Mouse (Mus musculus): ENCODE results near the gene Znrf1. TPM values are rescaled to one million over a fixed set of nuclear protein-coding genes. Genes with fewer than 3 reads are reported as not detected.
"Not testable (repeated sequence)": the region's sequence is repeated elsewhere in the genome, so short reads cannot be mapped to it uniquely, and the experiment has no call there.

The Znrf1 gene
- total RNA-seq (2021), result 10 to 100 TPM; 49.9 to 57.5 TPM
- long read RNA-seq, experiment 1, full-length matches to known transcripts, result 60 of 72 reads
- long read RNA-seq, experiment 1, partial matches to known transcripts, result 8 of 72 reads
- long read RNA-seq, experiment 1, other reads (novel, unspliced or antisense), result 4 of 72 reads
- long read RNA-seq, experiment 2, full-length matches to known transcripts, result 51 of 55 reads
- long read RNA-seq, experiment 2, partial matches to known transcripts, result 2 of 55 reads
- long read RNA-seq, experiment 2, other reads (novel, unspliced or antisense), result 2 of 55 reads

DNA sequence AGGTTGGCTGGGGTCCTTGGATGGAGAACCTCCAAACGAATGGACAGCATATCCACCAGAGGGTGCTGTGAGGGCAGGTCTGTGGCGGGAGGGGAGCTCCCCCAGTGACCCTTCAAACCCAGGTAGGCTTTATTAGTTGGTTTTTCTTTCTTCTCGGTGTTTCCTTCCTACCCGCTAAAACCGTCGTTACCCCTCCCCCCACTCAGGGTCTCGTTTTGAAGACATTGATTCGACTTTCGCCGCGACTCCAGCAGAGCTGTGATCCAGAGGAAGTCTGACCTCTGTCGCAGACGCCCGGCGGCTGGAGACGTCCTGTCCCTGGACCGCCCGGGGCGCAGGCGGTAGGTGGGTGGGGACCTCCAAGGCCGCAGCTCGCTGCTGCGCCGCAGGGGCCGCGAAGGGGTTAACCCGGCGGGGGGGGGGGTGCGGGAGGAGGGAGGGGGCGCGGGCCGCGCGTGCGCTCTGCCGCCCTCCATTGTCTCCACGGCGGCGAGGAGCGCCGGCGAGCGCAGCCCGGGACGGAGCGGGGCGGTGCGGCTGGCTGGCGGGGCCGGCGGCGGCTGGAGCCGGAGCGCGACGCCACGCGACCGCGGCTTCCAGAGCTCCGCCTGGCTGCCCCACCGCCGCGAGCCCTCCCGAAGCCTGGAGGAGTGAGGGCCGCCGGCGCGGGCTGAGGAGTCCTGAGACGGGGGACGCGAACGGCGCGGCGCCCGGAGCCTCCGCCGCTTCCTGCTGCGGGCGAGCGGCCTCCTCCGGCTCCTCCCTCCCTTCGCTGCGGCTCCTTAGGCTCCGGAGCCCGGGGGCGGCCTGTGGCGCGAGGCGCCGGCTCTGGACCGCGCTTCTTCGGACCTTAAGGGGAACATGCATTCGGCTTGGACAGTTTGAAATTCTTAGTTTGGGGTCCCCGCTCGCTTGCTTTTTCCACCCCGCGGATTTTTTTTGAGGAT is at the start of gene Znrf1:
Znrf1 (plus strand) TSS at position 67 of the 947 bp plus-strand sequence.
- peak; percentile 80 for DNase-seq

DNA sequence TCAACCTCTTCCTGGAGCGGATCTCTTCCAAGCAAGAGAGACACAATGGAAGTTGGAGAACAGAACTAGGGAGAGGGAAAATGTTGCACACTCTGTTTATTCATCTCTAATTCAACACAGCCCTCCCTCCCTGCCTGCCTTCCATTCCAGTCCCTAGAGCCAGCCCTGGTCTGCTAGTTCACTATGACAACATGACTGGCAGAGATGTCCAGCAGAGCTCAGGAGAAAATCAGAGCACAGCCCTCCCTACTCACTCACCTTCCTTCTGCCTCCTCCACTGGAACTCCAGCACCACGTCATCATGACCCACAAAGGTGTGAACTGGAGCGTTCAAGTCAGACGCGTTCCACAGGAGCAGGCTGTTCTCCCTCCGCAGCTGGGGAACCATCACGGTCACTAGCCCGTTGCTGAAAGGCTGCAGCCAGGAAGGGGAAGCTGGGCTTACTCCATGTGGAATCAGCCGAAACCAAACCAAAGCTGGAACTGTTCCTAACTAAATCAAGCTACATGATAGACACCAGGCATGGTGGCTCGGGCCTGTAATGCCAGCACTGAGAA is 45.8 kb upstream of the Znrf1 start:
- no peak for DNase-seq

DNA sequence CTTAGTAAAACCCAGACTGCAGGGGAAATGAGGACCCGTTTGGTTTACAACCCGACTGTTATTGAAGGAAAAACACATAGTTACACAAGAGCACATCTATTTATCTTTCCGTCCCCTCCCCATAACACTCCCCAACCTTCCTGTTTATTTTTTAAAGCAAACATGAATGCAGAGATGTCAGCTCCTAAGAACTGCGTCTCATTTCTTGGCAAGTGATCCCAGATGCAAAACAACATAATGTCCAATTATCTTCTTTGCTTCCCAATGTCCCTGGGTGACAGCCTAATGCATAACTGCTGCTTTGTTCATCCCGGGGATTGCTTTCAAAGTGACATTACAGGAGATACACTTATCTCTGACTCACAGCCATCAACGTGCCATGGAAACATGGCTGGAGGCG is 44.7 kb upstream of the Znrf1 start:
- DNase-seq, result no peak

GRCm38 (mm10) chr8:111492508-111492907 is 43.4 kb upstream of the Znrf1 start:
- no peak for DNase-seq

GRCm38 (mm10) chr8:111493176-111493575 is 42.7 kb upstream of the Znrf1 start:
- DNase-seq, result no peak

- DNase-seq, result no peak
Observed at GRCm38 (mm10) chr8:111496326-111496725, 39.6 kb upstream of the Znrf1 start.

DNA sequence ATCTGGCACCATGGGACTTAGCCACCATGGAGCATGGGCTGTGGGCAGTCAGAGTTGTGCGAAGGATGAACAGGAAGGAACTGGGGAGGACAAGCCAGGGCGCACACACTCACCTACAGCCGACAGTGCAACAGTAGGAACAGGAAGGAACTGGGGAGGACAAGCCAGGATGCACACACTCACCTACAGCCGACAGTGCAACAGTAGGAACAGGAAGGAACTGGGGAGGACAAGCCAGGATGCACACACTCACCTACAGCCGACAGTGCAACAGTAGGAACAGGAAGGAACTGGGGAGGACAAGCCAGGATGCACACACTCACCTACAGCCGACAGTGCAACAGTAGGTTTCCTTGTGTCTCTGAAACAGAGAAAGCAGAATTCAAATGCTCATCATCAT is 37.6 kb upstream of the Znrf1 start:
- not testable (repeated sequence) for DNase-seq

GRCm38 (mm10) chr8:111501724-111502464 is 34.0 kb upstream of the Znrf1 start:
- no peak for DNase-seq

DNA sequence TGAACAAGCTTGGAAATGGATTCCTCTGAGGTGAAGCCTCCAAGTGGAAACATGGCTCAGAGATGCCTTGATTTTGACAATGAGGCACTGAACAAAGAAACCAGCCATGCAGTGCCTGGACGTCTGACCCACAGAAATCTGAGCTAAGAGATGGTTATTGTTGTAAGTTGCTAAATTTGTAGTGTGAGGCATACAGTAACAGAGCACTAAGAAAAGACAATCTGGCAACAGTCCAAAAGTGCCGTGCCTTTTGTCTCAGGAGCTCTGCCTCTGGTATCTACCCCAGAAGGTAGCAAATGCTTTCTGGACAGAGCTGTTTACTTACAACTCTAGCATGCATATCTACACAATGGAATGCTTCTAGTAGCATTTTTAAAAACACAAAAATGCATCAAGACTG is 27.3 kb upstream of the Znrf1 start:
- no peak for DNase-seq

GRCm38 (mm10) chr8:111509278-111509677 is 26.6 kb upstream of the Znrf1 start:
- no peak for DNase-seq

- no peak for DNase-seq
Observed at GRCm38 (mm10) chr8:111510401-111510800, 25.5 kb upstream of the Znrf1 start.

DNA sequence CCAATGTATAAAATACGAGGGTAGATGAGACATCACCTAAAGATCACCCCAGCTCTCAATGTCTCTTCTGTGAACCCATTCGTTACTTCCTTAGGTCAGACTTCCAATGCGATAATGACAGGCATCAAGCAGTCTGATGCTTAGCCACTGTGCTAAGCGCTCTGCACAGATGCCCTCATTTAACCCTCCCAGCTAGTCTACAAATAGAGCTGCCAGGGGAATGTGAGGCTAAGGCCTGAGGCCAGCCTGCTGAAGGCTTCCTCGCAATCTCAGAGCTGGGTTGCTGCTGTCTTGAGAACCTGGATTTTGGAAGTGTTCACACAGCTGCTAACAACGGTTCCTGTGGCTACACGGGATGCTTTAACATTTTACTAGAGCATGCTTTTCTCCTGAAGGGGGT is 23.0 kb upstream of the Znrf1 start:
- peak; percentile 37 for DNase-seq

- no peak for DNase-seq
Observed at GRCm38 (mm10) chr8:111513446-111513845, 22.5 kb upstream of the Znrf1 start.

DNA sequence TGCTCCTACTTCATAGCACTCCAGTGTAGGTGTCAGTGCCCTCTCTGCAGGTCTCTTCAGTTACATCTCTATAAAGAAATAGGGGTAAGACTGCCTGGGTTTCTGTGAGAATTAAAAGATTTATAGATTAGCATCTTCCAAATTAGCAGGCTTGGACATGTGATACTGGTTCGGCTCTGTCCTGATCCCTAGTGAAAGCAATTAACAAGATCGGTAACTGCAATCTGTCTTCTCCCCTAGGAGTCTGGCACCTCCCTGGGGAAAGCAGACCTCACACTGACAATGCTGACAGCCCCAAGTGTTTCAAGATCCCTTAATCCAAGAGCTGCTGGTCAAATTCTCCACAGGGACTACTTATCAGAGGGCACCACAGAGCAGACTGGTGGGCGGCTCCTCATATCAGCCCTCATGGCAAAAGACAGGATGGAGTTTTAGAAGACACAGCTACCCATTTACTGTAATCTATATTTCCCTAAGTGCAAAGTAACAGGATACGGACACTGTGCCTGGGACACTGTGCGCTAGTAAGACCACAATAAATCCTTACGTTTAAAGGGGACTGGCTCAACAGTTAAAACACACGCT is 19.4 kb upstream of the Znrf1 start:
- no peak for DNase-seq

DNA sequence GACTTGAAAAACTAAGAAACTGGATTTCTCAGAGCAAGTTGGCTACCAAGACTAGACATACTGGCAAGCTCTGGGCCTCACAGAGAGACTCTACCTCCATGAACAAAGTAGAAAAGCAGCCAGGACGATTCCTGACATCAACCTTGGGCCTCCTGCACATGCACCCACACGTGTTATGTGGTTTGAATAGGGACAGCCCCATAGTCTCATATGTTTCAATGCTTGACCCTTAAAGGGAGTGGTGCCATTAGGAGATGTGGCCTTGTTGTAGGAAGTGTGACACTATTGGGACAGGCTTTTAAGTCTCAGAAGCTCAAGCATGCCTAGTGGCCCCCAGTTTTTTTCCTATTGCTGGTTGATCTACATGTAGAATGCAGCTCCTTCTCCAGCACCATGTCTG is 18.4 kb upstream of the Znrf1 start:
- DNase-seq, result no peak

DNA sequence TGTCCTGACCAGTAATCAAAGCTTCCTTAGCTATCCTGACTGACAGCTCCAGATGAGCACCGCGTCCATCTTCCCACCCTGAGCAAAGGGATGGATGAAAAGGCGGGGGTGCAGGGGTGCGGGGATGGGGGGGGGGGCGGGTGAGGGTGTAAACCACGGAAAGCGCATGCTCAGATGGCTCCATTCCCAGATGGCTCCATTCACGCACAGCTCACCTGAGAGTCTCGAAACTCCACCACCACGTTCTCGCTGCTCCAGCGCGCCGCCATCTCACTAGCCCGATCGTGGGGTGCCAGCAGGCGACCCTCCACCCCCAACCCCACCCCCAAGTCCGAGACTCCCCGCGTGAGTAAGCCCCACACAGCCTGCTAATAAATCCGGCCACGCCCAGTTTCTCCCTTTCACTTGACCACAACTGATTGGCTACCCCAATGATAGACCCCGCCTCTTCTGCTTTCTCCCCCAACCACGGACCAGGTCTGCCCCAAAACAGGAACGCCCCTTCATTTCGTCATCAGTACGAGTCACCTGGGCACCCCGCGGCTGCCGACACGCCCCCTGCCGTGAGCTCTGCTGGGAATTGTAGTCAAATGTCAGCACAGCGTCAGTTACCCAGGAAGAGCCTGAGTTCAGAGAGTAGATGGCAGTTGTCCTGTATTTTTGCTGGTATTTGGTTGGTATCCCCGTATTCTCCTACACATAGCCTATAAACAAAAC is 14.0 kb upstream of the Znrf1 start, which contains the start of gene Wdr59:
Wdr59 (minus strand) TSS at position 380 of the 717 bp plus-strand sequence.
- DNase-seq, result peak; percentile 97

DNA sequence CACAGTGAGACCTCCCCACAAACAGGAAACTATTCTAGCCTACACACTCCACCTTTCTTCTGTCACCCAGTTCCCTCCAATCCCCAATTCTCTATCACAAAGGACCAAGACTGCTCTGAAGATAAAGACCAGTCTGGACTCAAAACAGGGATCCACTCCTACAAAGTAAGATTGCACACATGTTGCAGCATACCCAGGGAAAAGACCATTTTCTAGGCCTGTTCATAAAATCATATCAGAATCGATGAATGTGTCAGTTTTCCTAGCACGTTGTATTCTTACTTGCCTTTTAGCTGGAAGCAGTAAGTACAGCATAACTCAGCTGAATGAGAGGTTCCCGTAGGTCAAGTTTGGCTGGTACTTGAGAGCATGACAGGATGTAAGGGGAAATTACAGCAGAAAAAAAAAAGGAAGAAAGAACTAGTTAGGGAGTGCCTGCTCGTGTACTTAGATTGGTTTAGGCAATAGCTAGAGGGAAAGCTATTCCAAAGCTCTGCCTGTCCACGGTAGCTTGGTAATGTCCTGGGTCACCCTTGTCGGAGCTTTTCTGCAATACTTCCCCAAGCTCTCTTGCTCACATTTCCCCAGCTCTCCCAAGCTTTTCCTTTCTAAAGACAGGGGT is 9.4 kb upstream of the Znrf1 start:
- no peak for DNase-seq

DNA sequence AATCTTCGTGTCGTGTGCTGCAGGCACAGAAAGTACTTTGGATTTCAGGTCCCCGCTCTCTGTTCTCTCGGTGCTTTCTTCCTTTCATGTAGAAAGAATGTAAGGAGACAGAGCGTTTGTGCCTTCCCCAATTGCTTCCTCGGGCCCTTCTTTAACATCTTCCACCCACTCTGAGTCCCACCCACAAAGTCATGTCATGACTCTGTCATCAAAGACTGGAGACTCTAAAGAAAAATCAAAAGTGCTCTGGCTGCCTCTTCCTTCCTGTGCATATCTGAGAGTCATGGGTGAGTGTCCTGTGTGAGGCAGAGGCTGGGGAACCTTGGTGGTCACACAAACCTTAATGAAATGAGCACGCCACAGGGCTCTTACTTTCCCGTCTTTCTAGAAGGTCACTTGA is 8.7 kb upstream of the Znrf1 start:
- no peak for DNase-seq

- no peak for DNase-seq
Observed at GRCm38 (mm10) chr8:111528071-111528470, 7.8 kb upstream of the Znrf1 start.

DNA sequence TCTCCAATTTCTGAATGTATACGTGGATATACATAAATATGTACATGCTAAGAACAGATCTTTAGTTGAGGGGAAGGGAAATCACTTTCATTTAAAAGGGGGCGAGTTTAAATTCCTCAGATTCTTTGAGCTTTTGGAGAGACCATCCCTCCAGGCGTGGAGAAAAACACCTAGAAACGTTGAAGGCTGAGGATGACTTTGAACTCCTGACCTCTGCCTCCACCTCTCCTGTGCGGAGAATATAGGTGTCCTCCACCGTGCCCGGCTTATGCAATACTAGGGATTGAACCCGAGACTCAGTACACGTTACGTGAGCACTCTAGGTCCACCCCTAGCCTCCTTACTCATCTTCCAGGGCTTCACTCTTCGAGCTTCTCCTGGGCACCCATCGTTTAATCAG is 4.7 kb upstream of the Znrf1 start:
- no peak for DNase-seq

GRCm38 (mm10) chr8:111531621-111532020 is 4.3 kb upstream of the Znrf1 start:
- DNase-seq, result no peak

Measured in gastrocnemius, postnatal 25 days (tissue).